Mouse (Mus musculus): ENCODE results near the gene Cyb561a3. TPM values are rescaled to one million over a fixed set of nuclear protein-coding genes. Genes with fewer than 3 reads are reported as not detected.
"Not testable (repeated sequence)": the region's sequence is repeated elsewhere in the genome, so short reads cannot be mapped to it uniquely, and the experiment has no call there.

The Cyb561a3 gene
- polyA plus RNA-seq (2012; rRNA removed): 40.7 and 44.1 TPM in 2 replicates

- Histone ChIP-seq H3K27me3 (replicated peaks; ENCODE audit: control insufficient read depth, insufficient read depth, low read length) (no peaks in the 10 kb centered on the region), H3K27ac (ENCODE audit: insufficient read depth, low read depth, low read length) (peak within 1 kb of the TSS; percentile 86), H3K4me3 (ENCODE audit: insufficient read depth, low read depth, low read length) (peak within 1 kb of the TSS; percentile 63), H3K4me1 (ENCODE audit: control insufficient read depth, insufficient read depth, low read length) (peaks cover 3% of the 10 kb centered on the region; the same call in 1 of the 2 replicates), H3K36me3 (ENCODE audit: control insufficient read depth, insufficient read depth, low read length) (peaks cover 2% of the 10 kb centered on the region; the same call in 1 of the 2 replicates)
- WGBS: under 1% methylated on average over 44 of the region's 44 CpGs
- DNase-seq: peak; percentile 97
- TF ChIP-seq CTCF (conservative IDR thresholded peaks at IDR 0.05; ENCODE audit: insufficient read depth, insufficient read length, low read depth, low read length) (peak; percentile 49), POLR2A (IDR thresholded peaks at IDR 0.05; ENCODE audit: low read depth, low read length) (peak; percentile 65)
These were observed at the start of gene Cyb561a3, which contains the start of gene Tmem138 for GRCm38 (mm10) chr19:10576690-10577561. TSS of gene Cyb561a3 (plus strand) at chr19:10577172. TSS of gene Tmem138 (minus strand) at chr19:10577362.

DNA sequence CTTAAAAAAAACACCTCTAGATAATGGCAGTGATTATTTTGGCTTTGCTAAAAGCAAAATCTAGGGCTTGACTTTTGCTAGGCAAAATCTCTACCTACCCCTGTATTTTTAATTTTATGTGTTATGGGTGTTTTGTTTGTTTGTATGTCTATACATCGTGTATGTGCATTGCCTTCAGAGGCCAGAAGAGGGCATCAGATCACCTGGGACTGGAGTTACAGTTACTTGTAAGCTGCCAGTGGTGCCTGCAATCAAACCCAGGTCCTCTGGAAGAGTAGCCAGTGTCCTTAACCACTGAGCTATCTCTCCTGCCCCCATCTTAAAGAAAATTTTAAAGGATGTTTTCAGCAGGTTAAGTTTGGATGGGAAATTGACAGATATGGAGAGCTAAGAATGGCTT lies 46.9 kb upstream of the Cyb561a3 start:
- TF ChIP-seq CTCF (conservative IDR thresholded peaks at IDR 0.05; ENCODE audit: insufficient read depth, insufficient read length, low read depth, low read length) (peak; percentile 20; the same call in 1 of the 2 replicates), POLR2A (IDR thresholded peaks at IDR 0.05; ENCODE audit: low read depth, low read length) (no peak)
- no peak for DNase-seq
- Histone ChIP-seq H3K27ac (ENCODE audit: insufficient read depth, low read depth, low read length) (no peak overlapping the region), H3K4me3 (ENCODE audit: insufficient read depth, low read depth, low read length) (no peak overlapping the region), H3K36me3 (ENCODE audit: control insufficient read depth, insufficient read depth, low read length) (peaks cover 17% of the 10 kb centered on the region), H3K4me1 (ENCODE audit: control insufficient read depth, insufficient read depth, low read length) (peaks cover 11% of the 10 kb centered on the region), H3K27me3 (replicated peaks; ENCODE audit: control insufficient read depth, insufficient read depth, low read length) (no peaks in the 10 kb centered on the region)
- WGBS: 100% methylated on average over 1 of the region's 1 CpGs

DNA sequence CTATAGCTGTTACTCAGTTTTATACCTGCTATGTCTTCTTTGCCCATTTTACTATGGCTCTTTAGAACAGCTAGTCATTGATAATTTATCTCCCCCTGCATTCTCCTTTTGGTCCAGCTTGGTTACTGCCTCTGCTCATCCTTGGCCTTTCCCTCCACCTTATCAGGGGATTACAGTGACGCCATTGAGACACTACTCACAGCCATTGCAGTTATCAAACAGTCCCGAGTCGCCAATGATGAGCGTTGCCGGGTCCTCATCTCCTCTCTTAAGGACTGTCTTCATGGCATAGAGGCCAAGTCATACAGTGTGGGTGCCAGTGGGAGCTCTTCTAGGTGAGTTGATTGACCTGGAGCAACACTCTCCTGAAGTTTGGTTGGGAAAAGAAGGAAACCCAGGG lies 37.5 kb upstream of the Cyb561a3 start:
- Histone ChIP-seq H3K4me1 (ENCODE audit: control insufficient read depth, insufficient read depth, low read length) (no peaks in the 10 kb centered on the region), H3K4me3 (ENCODE audit: insufficient read depth, low read depth, low read length) (no peak overlapping the region), H3K36me3 (ENCODE audit: control insufficient read depth, insufficient read depth, low read length) (peaks cover 32% of the 10 kb centered on the region), H3K27me3 (replicated peaks; ENCODE audit: control insufficient read depth, insufficient read depth, low read length) (no peaks in the 10 kb centered on the region), H3K27ac (ENCODE audit: insufficient read depth, low read depth, low read length) (no peak overlapping the region)
- TF ChIP-seq CTCF (conservative IDR thresholded peaks at IDR 0.05; ENCODE audit: insufficient read depth, insufficient read length, low read depth, low read length) (no peak), POLR2A (IDR thresholded peaks at IDR 0.05; ENCODE audit: low read depth, low read length) (no peak)
- DNase-seq: no peak
- WGBS: 94% methylated on average over 5 of the region's 5 CpGs

GRCm38 (mm10) chr19:10555624-10556510 lies 21.1 kb upstream of the Cyb561a3 start, which contains the start of gene Tmem216:
TSS of gene Tmem216 (minus strand) at chr19:10556238.
- peak within 1 kb of the TSS; percentile 76 for H3K27ac ChIP-seq (ENCODE audit: insufficient read depth, low read depth, low read length)
- peaks cover 6% of the 10 kb centered on the region for H3K4me1 ChIP-seq (ENCODE audit: control insufficient read depth, insufficient read depth, low read length)
- H3K4me3 ChIP-seq (ENCODE audit: insufficient read depth, low read depth, low read length): peak within 1 kb of the TSS; percentile 97
- WGBS: under 1% methylated on average over 43 of the region's 43 CpGs
- no peaks in the 10 kb centered on the region for H3K27me3 ChIP-seq (replicated peaks; ENCODE audit: control insufficient read depth, insufficient read depth, low read length)
- peak; percentile 90 for DNase-seq
- no peaks in the 10 kb centered on the region for H3K36me3 ChIP-seq (ENCODE audit: control insufficient read depth, insufficient read depth, low read length)
- TF ChIP-seq POLR2A (IDR thresholded peaks at IDR 0.05; ENCODE audit: low read depth, low read length) (peak; percentile 58), CTCF (conservative IDR thresholded peaks at IDR 0.05; ENCODE audit: insufficient read depth, insufficient read length, low read depth, low read length) (no peak)

- no peak for DNase-seq
- WGBS: 60% methylated on average over 2 of the region's 2 CpGs
These were observed 20.0 kb upstream of the Cyb561a3 start for GRCm38 (mm10) chr19:10557001-10557400.

GRCm38 (mm10) chr19:10557430-10557829 lies 19.5 kb upstream of the Cyb561a3 start:
- Histone ChIP-seq H3K27me3 (replicated peaks; ENCODE audit: control insufficient read depth, insufficient read depth, low read length) (no peaks in the 10 kb centered on the region), H3K27ac (ENCODE audit: insufficient read depth, low read depth, low read length) (no peak overlapping the region), H3K36me3 (ENCODE audit: control insufficient read depth, insufficient read depth, low read length) (no peaks in the 10 kb centered on the region), H3K4me3 (ENCODE audit: insufficient read depth, low read depth, low read length) (no peak overlapping the region), H3K4me1 (ENCODE audit: control insufficient read depth, insufficient read depth, low read length) (peaks cover 6% of the 10 kb centered on the region)
- 36% methylated on average over 2 of the region's 2 CpGs for WGBS
- TF ChIP-seq CTCF (conservative IDR thresholded peaks at IDR 0.05; ENCODE audit: insufficient read depth, insufficient read length, low read depth, low read length) (no peak), POLR2A (IDR thresholded peaks at IDR 0.05; ENCODE audit: low read depth, low read length) (no peak)
- no peak for DNase-seq

More at GRCm38 (mm10) chr19:10557001-10557400, 20.0 kb upstream of the Cyb561a3 start:
- H3K27me3 ChIP-seq (replicated peaks; ENCODE audit: control insufficient read depth, insufficient read depth, low read length): no peaks in the 10 kb centered on the region
- H3K4me3 ChIP-seq (ENCODE audit: insufficient read depth, low read depth, low read length): no peak overlapping the region
- H3K36me3 ChIP-seq (ENCODE audit: control insufficient read depth, insufficient read depth, low read length): no peaks in the 10 kb centered on the region
- TF ChIP-seq POLR2A (IDR thresholded peaks at IDR 0.05; ENCODE audit: low read depth, low read length) (no peak), CTCF (conservative IDR thresholded peaks at IDR 0.05; ENCODE audit: insufficient read depth, insufficient read length, low read depth, low read length) (no peak)
- H3K4me1 ChIP-seq (ENCODE audit: control insufficient read depth, insufficient read depth, low read length): peaks cover 6% of the 10 kb centered on the region
- no peak overlapping the region for H3K27ac ChIP-seq (ENCODE audit: insufficient read depth, low read depth, low read length)

- not testable (repeated sequence) for H3K36me3 ChIP-seq (ENCODE audit: control insufficient read depth, insufficient read depth, low read length); DNase-seq; H3K27me3 ChIP-seq (replicated peaks; ENCODE audit: control insufficient read depth, insufficient read depth, low read length); H3K27ac ChIP-seq (ENCODE audit: insufficient read depth, low read depth, low read length); H3K4me1 ChIP-seq (ENCODE audit: control insufficient read depth, insufficient read depth, low read length); H3K4me3 ChIP-seq (ENCODE audit: insufficient read depth, low read depth, low read length)
- WGBS: 74% methylated on average over 4 of the region's 4 CpGs
These were observed 19.1 kb upstream of the Cyb561a3 start for GRCm38 (mm10) chr19:10557837-10558375.
